Mouse (Mus musculus) myocyte (in vitro differentiated cells): Measurements from ENCODE around the gene Gpr152.

Experiments
- MAX ChIP-seq: IDR thresholded peaks from one replicate; pipeline ENCODE4 v1.6.1; 2011; ENCODE audit warnings: low read depth, mild to moderate bottlenecking, control low read depth
- POLR2A ChIP-seq: IDR thresholded peaks from one replicate; pipeline ENCODE4 v1.6.1; 2011; ENCODE audit warnings: low read depth, mild to moderate bottlenecking, control low read depth, moderate library complexity; ENCODE audit not compliant: insufficient read length

DNA sequence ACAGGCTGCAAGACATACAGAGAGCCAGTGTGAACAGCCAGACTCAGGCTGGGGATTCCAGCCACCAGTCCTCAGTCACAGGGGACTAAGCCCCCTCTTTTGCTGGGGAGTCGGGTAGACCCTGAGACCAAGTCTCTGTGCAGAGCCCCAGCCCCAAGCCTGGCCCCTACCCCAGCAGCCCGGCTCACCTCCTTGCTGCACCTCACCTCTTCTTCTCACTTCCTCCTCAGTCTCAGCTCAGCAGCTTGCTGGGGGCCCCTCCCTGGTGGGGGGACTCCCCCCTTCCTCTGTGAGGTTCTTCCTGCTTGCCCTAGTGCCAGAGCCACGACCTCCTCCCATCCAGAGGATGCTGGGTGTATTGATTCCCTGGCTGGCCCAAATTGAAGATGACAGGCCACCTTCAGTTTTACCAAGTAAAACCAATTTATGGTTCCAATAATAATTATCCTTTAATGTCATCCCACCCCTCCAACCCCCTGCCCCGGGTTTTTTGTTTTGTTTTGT lies 51.3 kb downstream of the Gpr152 start, which contains the start of gene Tbc1d10c:
- TF ChIP-seq POLR2A (no peak), MAX (no peak)
